Mouse (Mus musculus): ENCODE results near the gene Cd163. TPM values are rescaled to one million over a fixed set of nuclear protein-coding genes. Genes with fewer than 3 reads are reported as not detected.
"Not testable (repeated sequence)": the region's sequence is repeated elsewhere in the genome, so short reads cannot be mapped to it uniquely, and the experiment has no call there.

Gene Cd163
- not detected in 2 replicates for polyA plus RNA-seq (2016; fragmentation: Nextera tagmentation; extraction: Ambion mirVana)

GRCm38 (mm10) chr6:124304356-124304755 is at the start of gene Cd163:
Cd163 (plus strand) TSS chr6:124304656.
- Histone ChIP-seq H3K36me3 (replicated peaks) (no peaks in the 10 kb centered on the region), H3K9me3 (no peaks in the 10 kb centered on the region), H3K27ac (no peak within 1 kb of the TSS), H3K4me3 (no peak within 1 kb of the TSS), H3K27me3 (ENCODE audit: poor library complexity, severe bottlenecking) (no peaks in the 10 kb centered on the region), H3K4me1 (no peaks in the 10 kb centered on the region)
- no peak for DNase-seq (ENCODE audit: extremely low spot score, low spot score)
- 93% methylated on average over 4 of the region's 4 CpGs for WGBS

GRCm38 (mm10) chr6:124255721-124256470 is 48.6 kb upstream of the Cd163 start:
- H3K36me3 ChIP-seq (replicated peaks): no peaks in the 10 kb centered on the region
- 0 out of 2 replicates have a peak, but pooled peaks cover 3% of the 10 kb centered on the region for H3K4me1 ChIP-seq
- H3K27ac ChIP-seq: no peak overlapping the region
- no peaks in the 10 kb centered on the region for H3K9me3 ChIP-seq
- H3K27me3 ChIP-seq (ENCODE audit: poor library complexity, severe bottlenecking): no peaks in the 10 kb centered on the region
- DNase-seq (ENCODE audit: extremely low spot score, low spot score): no peak
- 55% methylated on average over 6 of the region's 6 CpGs for WGBS
- H3K4me3 ChIP-seq: no peak overlapping the region

- peak; percentile 71 for DNase-seq (ENCODE audit: extremely low spot score, low spot score)
- Histone ChIP-seq H3K27ac (no peak overlapping the region), H3K36me3 (replicated peaks) (no peaks in the 10 kb centered on the region), H3K9me3 (no peaks in the 10 kb centered on the region), H3K4me3 (no peak overlapping the region), H3K27me3 (ENCODE audit: poor library complexity, severe bottlenecking) (no peaks in the 10 kb centered on the region), H3K4me1 (0 out of 2 replicates have a peak, but pooled peaks cover 3% of the 10 kb centered on the region)
- 26% methylated on average over 12 of the region's 14 CpGs for WGBS
Observed at GRCm38 (mm10) chr6:124260198-124260931, 44.1 kb upstream of the Cd163 start.

GRCm38 (mm10) chr6:124262696-124263095 is 41.8 kb upstream of the Cd163 start:
- no peak overlapping the region for H3K4me3 ChIP-seq
- no peaks in the 10 kb centered on the region for H3K9me3 ChIP-seq
- H3K27ac ChIP-seq: no peak overlapping the region
- H3K4me1 ChIP-seq: no peaks in the 10 kb centered on the region
- DNase-seq (ENCODE audit: extremely low spot score, low spot score): peak; percentile 54
- 4% methylated on average over 3 of the region's 3 CpGs for WGBS
- no peaks in the 10 kb centered on the region for H3K36me3 ChIP-seq (replicated peaks)
- H3K27me3 ChIP-seq (ENCODE audit: poor library complexity, severe bottlenecking): no peaks in the 10 kb centered on the region

GRCm38 (mm10) chr6:124273231-124273880 is 31.1 kb upstream of the Cd163 start:
- DNase-seq (ENCODE audit: extremely low spot score, low spot score): no peak
- Histone ChIP-seq H3K27ac (no peak overlapping the region), H3K27me3 (ENCODE audit: poor library complexity, severe bottlenecking) (no peaks in the 10 kb centered on the region), H3K4me3 (no peak overlapping the region), H3K9me3 (no peaks in the 10 kb centered on the region), H3K4me1 (no peaks in the 10 kb centered on the region), H3K36me3 (replicated peaks) (no peaks in the 10 kb centered on the region)
- WGBS: 75% methylated on average over 5 of the region's 5 CpGs

GRCm38 (mm10) chr6:124277641-124278040 is 26.8 kb upstream of the Cd163 start:
- no peaks in the 10 kb centered on the region for H3K36me3 ChIP-seq (replicated peaks)
- H3K27me3 ChIP-seq (ENCODE audit: poor library complexity, severe bottlenecking): no peaks in the 10 kb centered on the region
- 88% methylated on average over 5 of the region's 5 CpGs for WGBS
- no peak overlapping the region for H3K4me3 ChIP-seq
- no peak overlapping the region for H3K27ac ChIP-seq
- no peaks in the 10 kb centered on the region for H3K9me3 ChIP-seq
- DNase-seq (ENCODE audit: extremely low spot score, low spot score): no peak
- no peaks in the 10 kb centered on the region for H3K4me1 ChIP-seq

- no peak overlapping the region for H3K4me3 ChIP-seq
- H3K36me3 ChIP-seq (replicated peaks): no peaks in the 10 kb centered on the region
- H3K27me3 ChIP-seq (ENCODE audit: poor library complexity, severe bottlenecking): no peaks in the 10 kb centered on the region
- no peak for DNase-seq (ENCODE audit: extremely low spot score, low spot score)
- no peak overlapping the region for H3K27ac ChIP-seq
- no peaks in the 10 kb centered on the region for H3K4me1 ChIP-seq
- WGBS: 86% methylated on average over 5 of the region's 5 CpGs
- H3K9me3 ChIP-seq: no peaks in the 10 kb centered on the region
Observed at GRCm38 (mm10) chr6:124278291-124278690, 26.2 kb upstream of the Cd163 start.

GRCm38 (mm10) chr6:124282731-124283130 is 21.7 kb upstream of the Cd163 start:
- H3K4me3 ChIP-seq: no peak overlapping the region
- DNase-seq (ENCODE audit: extremely low spot score, low spot score): no peak
- no peaks in the 10 kb centered on the region for H3K4me1 ChIP-seq
- H3K27ac ChIP-seq: no peak overlapping the region
- H3K36me3 ChIP-seq (replicated peaks): no peaks in the 10 kb centered on the region
- no peaks in the 10 kb centered on the region for H3K27me3 ChIP-seq (ENCODE audit: poor library complexity, severe bottlenecking)
- H3K9me3 ChIP-seq: 0 out of 2 replicates have a peak, but pooled peaks cover 3% of the 10 kb centered on the region
- WGBS: 97% methylated on average over 4 of the region's 4 CpGs

- H3K36me3 ChIP-seq (replicated peaks); H3K27ac ChIP-seq; H3K4me1 ChIP-seq; DNase-seq (ENCODE audit: extremely low spot score, low spot score); H3K4me3 ChIP-seq; H3K27me3 ChIP-seq (ENCODE audit: poor library complexity, severe bottlenecking); H3K9me3 ChIP-seq: not testable (repeated sequence)
- WGBS: 86% methylated on average over 5 of the region's 5 CpGs
Observed at GRCm38 (mm10) chr6:124297378-124297777, 7.1 kb upstream of the Cd163 start.

- no peak for DNase-seq (ENCODE audit: extremely low spot score, low spot score)
- H3K27me3 ChIP-seq (ENCODE audit: poor library complexity, severe bottlenecking): no peaks in the 10 kb centered on the region
- no peak overlapping the region for H3K27ac ChIP-seq
- H3K9me3 ChIP-seq: no peaks in the 10 kb centered on the region
- H3K4me1 ChIP-seq: no peaks in the 10 kb centered on the region
- H3K36me3 ChIP-seq (replicated peaks): no peaks in the 10 kb centered on the region
- H3K4me3 ChIP-seq: no peak overlapping the region
- WGBS: 88% methylated on average over 3 of the region's 3 CpGs
Observed at GRCm38 (mm10) chr6:124301447-124302192, 2.8 kb upstream of the Cd163 start.

GRCm38 (mm10) chr6:124308935-124309334 is 4.5 kb downstream of the Cd163 start:
- 86% methylated on average over 8 of the region's 8 CpGs for WGBS
- Histone ChIP-seq H3K27me3 (ENCODE audit: poor library complexity, severe bottlenecking) (no peaks in the 10 kb centered on the region), H3K4me1 (no peaks in the 10 kb centered on the region), H3K27ac (no peak overlapping the region), H3K9me3 (no peaks in the 10 kb centered on the region), H3K36me3 (replicated peaks) (no peaks in the 10 kb centered on the region), H3K4me3 (no peak overlapping the region)
- DNase-seq (ENCODE audit: extremely low spot score, low spot score): no peak

GRCm38 (mm10) chr6:124312292-124312691 is 7.8 kb downstream of the Cd163 start:
- Histone ChIP-seq H3K27ac (no peak overlapping the region), H3K4me1 (no peaks in the 10 kb centered on the region), H3K36me3 (replicated peaks) (no peaks in the 10 kb centered on the region), H3K9me3 (no peaks in the 10 kb centered on the region), H3K4me3 (no peak overlapping the region), H3K27me3 (ENCODE audit: poor library complexity, severe bottlenecking) (no peaks in the 10 kb centered on the region)
- 87% methylated on average over 6 of the region's 6 CpGs for WGBS
- DNase-seq (ENCODE audit: extremely low spot score, low spot score): no peak

All from forebrain, embryonic 10.5 days (tissue).